Mouse (Mus musculus) forelimb bud, embryonic 11.5 days (tissue): Measurements from ENCODE around the gene Clca1.
"Not testable (repeated sequence)": the region's sequence is repeated elsewhere in the genome, so short reads cannot be mapped to it uniquely, and the experiment has no call there.

Experiments used
- DNase-seq: peaks from one replicate; pipeline ENCODE4 v3.0.0-alpha.2; 2012; ENCODE audit warnings: low read depth, low spot score

Gene Clca1

DNA sequence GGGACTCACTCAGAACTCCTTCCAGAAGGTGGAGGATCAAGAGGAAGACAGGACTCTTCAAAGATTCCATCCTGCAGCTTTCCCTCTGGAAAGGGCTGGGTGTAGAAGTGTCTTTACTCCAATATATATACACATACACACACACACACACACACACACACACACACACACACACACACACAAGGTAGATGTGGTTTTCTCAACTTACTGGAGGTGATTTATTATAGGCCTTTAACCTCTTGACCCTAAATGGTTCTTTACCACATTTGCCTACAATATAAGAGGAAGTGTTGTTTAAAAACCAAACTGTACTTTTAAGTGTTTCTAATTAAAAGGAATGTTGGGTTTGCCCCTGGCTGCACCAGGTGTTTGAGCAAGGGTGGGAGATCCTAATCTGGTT, at the start of gene Clca1:
TSS of gene Clca1 (minus strand) at position 101 of the 400 bp plus-strand sequence.
- peak; percentile 13 for DNase-seq

- no peak for DNase-seq
Observed at GRCm38 (mm10) chr3:145080904-145081303, 48.3 kb upstream of the Clca1 start.

- no peak for DNase-seq
Observed at GRCm38 (mm10) chr3:145078405-145078804, 45.8 kb upstream of the Clca1 start.

DNA sequence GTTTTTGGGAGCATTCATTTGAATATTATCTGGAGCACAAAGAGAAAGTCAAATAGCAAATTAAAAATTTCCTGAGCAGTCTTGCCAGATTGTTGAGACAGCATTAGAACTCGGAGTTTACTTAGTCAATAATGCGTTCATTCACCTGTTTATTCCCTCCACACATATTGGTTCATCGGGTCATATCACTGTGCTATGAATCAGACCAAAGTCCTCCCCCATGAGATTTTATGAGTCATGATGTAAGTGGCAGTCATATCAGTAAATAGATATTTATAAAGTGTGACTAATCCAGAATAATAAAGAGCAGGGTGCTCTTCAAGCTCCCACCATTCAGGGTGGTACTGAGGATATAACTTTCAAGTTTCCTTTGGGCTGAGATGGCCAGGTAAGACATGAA, 39.8 kb upstream of the Clca1 start:
- no peak for DNase-seq

DNA sequence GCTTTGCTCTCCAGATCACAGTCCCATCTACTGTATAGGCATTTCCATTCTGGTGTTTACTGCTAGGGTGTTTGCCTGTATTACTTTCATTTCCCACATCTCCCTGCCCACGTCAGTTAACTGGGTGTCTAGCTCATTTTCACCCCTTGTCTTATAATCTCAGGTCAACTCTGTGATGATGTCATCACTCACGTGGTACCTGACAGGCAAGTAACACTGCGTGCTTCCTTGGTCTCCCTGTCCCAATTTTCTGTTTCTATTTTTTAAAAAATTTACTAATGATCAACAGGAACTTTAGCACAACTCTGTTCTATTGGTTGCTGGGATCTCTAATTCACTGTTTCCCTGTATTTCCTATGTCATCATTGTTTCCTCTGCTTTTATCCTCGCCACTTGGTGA, 36.4 kb upstream of the Clca1 start:
- DNase-seq = no peak

DNA sequence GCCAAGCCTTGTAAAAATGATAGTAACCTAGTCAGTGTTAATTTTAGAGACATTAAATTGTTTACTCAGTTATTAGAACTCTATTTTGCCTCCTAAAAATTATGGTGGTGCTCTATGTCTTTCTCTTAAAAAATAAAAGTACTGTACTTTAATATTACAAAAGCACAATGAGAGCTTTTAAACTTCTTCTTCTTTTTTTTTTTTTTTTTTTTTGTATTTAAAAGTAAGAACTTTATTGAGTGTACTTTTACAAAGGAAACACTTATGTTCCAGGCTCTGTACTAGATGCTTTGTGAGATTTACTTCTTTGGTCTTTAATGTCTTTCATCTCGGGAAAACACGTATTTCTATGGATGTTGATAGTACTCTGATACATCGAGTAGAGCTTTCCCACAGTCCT, 22.6 kb upstream of the Clca1 start:
- not testable (repeated sequence) for DNase-seq

GRCm38 (mm10) chr3:145049820-145050219, 17.2 kb upstream of the Clca1 start:
- DNase-seq = no peak

GRCm38 (mm10) chr3:145038813-145039212, 6.2 kb upstream of the Clca1 start:
- DNase-seq = no peak

DNA sequence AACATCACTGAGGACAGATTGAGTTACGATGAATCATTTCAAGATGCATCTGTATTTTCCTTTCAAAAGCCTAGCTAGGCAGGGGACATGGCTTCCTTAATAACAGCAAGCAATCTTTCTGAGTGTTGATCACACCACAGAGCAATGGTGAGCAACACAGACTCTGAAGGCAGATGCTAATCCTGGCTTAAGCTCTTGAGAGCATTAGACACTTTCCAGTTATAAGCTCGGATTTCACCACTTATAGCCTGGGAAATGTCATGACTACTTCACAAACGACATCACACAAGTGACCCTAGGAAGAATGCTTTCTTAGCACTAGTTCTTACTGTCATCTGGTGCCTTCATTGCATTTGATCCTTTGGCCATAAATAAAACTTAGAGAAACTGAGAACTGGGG, 4.5 kb downstream of the Clca1 start:
- no peak for DNase-seq

DNA sequence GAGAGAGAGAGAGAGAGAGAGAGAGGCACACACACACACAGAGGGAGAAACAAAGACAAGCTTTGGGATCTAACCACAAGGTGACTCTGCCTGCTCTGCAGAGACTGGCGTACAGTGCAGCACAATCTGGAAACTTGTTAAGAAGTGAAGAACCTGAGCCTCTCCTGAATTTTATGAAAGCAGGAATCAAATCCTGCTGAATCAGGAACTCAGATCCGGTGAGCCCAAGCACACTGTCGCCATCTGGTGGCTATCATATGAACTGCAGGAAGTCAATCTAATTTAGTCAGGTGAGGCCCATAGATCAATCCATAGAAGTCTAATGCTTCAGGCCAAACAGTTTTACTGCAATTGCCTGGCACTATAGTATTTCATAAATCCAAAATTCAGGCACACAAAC, 5.8 kb downstream of the Clca1 start:
- peak; percentile 60 for DNase-seq

GRCm38 (mm10) chr3:145017807-145018206, 14.8 kb downstream of the Clca1 start:
- no peak for DNase-seq

DNA sequence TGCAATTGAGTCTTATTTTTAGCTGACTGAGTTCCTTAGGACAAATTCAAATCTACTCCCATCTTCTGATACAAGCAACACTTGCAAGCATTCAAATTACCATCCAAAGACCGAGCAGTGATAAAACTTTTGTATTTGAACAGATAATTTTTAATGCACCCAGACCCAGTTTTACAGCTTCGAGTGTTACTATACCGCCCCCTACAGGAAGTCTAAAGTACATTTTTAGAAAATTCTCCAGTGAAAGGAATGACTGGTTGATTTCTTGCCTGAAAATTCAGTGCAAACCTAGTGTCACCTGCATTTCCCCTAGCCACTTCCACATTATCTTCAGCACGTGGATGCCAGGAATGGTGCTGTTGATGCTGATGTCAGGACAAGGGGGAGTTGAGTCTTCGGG, 28.2 kb downstream of the Clca1 start:
- no peak for DNase-seq

GRCm38 (mm10) chr3:145000912-145001311, 31.7 kb downstream of the Clca1 start:
- DNase-seq = no peak

DNA sequence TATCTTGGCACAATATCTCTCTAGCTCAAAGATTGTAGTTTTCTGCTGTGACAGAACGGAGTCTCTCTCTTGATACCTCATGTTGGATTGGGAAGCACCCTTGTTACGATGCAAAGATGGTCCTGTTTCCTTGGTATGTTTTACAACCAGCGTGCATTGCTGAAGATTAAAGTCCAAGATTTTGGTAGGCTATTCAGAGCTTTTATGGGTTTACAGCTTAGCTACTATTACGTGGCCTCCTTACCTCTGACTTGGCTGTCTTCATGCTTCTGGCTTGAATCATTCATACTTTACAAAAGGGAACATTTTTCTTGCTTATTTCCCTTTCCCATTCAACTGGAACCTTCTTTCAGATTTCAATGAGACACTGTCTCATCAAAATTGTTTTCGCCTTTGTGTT, 39.5 kb downstream of the Clca1 start:
- DNase-seq = no peak

DNA sequence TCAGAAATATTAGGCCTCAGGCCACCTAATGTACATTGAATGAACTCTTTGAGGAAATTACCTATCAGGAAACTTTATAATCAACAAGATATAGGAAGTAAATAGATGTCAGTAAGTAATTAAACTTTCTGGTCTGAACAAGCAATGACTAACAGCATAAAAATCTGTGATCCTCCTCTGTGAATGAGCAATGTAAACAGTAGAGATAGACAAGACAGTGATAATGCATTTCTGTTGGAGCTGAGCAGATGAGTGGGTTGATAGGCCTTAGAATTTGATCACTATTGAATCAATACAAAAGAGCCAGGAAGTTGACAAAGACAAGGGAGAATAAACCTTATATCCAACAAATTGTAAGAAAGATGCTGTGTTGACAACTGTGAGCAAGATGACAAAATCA, 40.0 kb downstream of the Clca1 start:
- no peak for DNase-seq

- DNase-seq = no peak
Observed at GRCm38 (mm10) chr3:144985890-144986289, 46.7 kb downstream of the Clca1 start.

- DNase-seq = no peak
Observed at GRCm38 (mm10) chr3:144980551-144980950, 52.0 kb downstream of the Clca1 start.

- no peak for DNase-seq
Observed at GRCm38 (mm10) chr3:144977631-144978030, 54.9 kb downstream of the Clca1 start.

DNA sequence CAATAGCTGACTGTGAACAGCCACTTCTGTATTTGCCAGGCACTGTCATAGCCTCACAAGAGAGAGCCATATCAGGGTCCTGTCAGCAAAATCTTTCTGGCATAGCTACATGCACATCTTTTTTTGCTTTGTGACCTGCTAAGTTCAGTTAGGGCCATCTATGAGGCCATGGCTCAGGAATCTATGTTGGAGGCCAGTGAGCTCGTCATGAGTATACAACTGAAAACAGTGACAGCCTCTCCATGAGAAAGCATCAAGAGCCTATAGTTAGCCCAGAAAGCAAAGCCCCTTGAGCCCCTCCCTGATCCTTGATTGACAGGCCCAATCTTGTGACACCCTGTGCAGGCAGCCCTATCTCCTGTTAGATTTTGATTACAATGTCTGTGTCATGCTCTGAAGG, 56.5 kb downstream of the Clca1 start:
- DNase-seq = no peak

DNA sequence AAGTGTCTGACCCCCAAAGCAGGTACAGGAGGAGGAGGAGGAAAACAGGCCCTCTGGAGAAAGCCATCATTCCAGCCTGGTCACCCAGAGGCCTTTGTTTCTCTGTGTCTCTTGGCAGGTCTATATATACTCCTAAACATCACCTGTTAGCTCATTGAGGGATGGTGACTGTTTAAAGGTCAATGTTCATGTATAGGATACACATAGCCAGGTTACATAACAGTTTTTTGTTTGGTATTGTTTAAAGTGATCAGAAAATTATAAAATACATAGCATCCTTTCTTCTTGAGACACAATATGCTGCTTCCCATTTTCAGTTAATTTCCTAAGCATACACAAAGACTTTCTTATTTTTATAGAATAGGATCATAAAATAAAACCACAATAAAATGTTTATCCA, 57.6 kb downstream of the Clca1 start, which contains the start of gene Clca4a:
TSS of gene Clca4a (minus strand) at position 101 of the 400 bp plus-strand sequence.
- DNase-seq = no peak

- no peak for DNase-seq
Observed at GRCm38 (mm10) chr3:144971553-144972270, 60.9 kb downstream of the Clca1 start.

DNA sequence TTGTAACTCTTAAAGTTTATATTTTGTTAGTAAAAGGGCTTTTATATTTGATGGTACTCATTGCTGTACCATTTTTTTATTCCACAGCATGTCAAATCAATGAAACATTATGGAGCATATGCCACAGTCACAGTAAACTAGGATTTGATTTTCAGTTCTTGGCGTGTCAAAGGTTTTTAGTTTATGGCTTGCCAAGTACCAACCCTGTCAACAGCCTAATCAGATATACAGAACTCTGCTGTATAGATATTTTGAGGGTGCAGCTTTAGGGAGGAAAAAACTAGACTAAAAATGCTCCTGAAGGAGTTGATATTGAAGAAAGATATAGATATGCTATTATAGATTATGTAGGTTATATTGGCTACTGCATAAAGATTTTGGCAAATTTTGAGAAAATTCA, 62.8 kb downstream of the Clca1 start:
- no peak for DNase-seq

GRCm38 (mm10) chr3:144966074-144966473, 66.5 kb downstream of the Clca1 start:
- DNase-seq = no peak
